Mouse (Mus musculus) kidney, embryonic 15.5 days (tissue): ENCODE results near the gene Slamf1. TPM values are rescaled to one million over a fixed set of nuclear protein-coding genes. Genes with fewer than 3 reads are reported as not detected.
A peak's percentile ranks its signal among the peaks of the same experiment; 100 is the strongest.
"Not testable (repeated sequence)": the region's sequence is repeated elsewhere in the genome, so short reads cannot be mapped to it uniquely, and the experiment has no call there.

Experiments used
- ATAC-seq: fragments of 200-750 bp; cut with Nextera tagmentation; replicated peaks from 2 replicates; pipeline ENCODE4 v1.8.0; 2017; ENCODE audit warnings: moderate TSS enrichment; ENCODE audit not compliant: low FRiP score
- H3K27ac ChIP-seq: fragments of 300-500 bp; sonication (generic); 2 replicates; pipeline ENCODE4 v1.5.1; 2015; ENCODE audit warnings: mild to moderate bottlenecking, inconsistent platforms
- H3K27me3 ChIP-seq: fragments of 300-500 bp; sonication (generic); 2 replicates; pipeline ENCODE4 v1.6.1; 2015; ENCODE audit warnings: inconsistent platforms
- H3K36me3 ChIP-seq: fragments of 300-500 bp; sonication (generic); 2 replicates; pipeline ENCODE4 v1.6.1; 2015; ENCODE audit warnings: inconsistent platforms
- H3K4me1 ChIP-seq: fragments of 300-500 bp; sonication (generic); 2 replicates; pipeline ENCODE4 v1.6.1; 2015; ENCODE audit warnings: inconsistent platforms
- H3K4me2 ChIP-seq: fragments of 300-500 bp; sonication (generic); 2 replicates; pipeline ENCODE4 v1.6.1; 2015; ENCODE audit warnings: moderate library complexity, mild to moderate bottlenecking, inconsistent platforms
- H3K4me3 ChIP-seq: fragments of 300-500 bp; sonication (generic); replicated peaks from 2 replicates; pipeline ENCODE4 v1.5.1; 2015; ENCODE audit warnings: mild to moderate bottlenecking, inconsistent platforms
- H3K9ac ChIP-seq: fragments of 300-500 bp; sonication (generic); 2 replicates; pipeline ENCODE4 v1.6.1; 2015; ENCODE audit warnings: mild to moderate bottlenecking, inconsistent platforms
- H3K9me3 ChIP-seq: fragments of 300-500 bp; sonication (generic); replicated peaks from 2 replicates; pipeline ENCODE4 v1.6.1; 2016; ENCODE audit warnings: inconsistent platforms
- WGBS: fragments of 180-500 bp; shearing (Covaris S2); methylation state at CpG from one replicate; pipeline ENCODE4 v1.1.7; 2015; ENCODE audit warnings: mixed read lengths; 5-methylcytosine and 5-hydroxymethylcytosine counted together
- polyA plus RNA-seq: library from polyadenylated mRNA; unstranded; fragments of >200 nt; fragmentation: Nextera tagmentation; extraction: Ambion mirVana; gene quantifications from 2 replicates; pipeline ENCODE4 v1.2.1, GENCODE M21; 2015

Gene Slamf1
- polyA plus RNA-seq, 1 experiment from 2014 or later, result 0.10 TPM

DNA sequence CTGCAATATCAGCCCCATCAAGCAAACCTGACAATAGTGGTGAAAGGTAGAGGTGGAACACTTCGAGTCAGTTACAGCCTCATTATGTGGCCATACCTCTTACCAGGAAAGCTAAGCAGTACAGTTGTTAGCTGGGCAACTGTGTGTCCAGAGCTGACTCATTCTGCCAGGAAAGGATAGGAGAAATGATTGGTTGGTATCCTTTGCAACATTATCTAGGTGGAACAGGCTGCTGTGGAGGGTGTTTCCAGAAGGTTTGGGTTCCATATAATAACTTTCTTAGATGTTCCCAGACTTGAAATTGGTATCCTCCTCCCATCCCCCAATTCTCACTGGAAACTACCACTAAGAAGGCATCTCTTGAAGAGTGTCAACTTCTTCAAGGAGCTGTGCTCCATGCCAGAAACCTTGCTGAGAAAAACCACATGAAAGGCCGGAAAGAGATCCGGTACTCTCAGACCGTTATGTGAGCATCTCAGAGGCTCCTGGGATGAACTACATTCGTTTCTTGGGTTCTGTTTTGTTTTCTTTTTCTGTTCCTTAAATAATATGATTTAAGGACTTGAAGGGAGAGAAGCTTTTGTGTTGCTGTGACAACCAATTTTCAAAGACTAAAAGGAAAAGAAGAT is 15.5 kb downstream of the Slamf1 start:
- no peak overlapping the region for H3K4me2 ChIP-seq
- H3K4me1 ChIP-seq, result no peaks in the 10 kb centered on the region
- H3K27me3 ChIP-seq, result no peaks in the 10 kb centered on the region
- no peak overlapping the region for H3K27ac ChIP-seq
- WGBS, result 76% methylated on average over 5 of the region's 5 CpGs
- ATAC-seq, result no peak
- H3K9me3 ChIP-seq, result no peaks in the 10 kb centered on the region
- no peak overlapping the region for H3K4me3 ChIP-seq
- H3K9ac ChIP-seq, result no peak overlapping the region
- H3K36me3 ChIP-seq, result no peaks in the 10 kb centered on the region

DNA sequence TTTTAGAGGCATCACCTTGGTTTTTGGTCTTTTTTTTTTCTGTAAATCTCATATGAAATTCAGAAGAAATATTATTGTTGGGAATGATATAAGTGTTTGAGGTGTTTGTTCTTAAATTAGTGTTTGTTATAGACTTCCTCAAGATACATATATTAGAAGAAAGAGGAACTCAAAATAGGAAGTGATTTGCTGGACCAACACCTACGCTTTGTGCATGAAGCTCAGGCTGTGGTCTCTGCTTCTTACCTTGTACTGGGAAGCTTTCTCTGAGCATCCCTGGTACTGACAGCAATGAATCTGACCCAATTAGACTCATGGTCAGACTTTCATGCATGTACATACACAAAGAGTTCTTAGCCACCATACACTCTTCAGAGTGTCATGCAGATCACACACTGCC is 18.9 kb downstream of the Slamf1 start:
- no peak overlapping the region for H3K4me3 ChIP-seq
- H3K9me3 ChIP-seq, result no peaks in the 10 kb centered on the region
- WGBS, result 84% methylated on average over 1 of the region's 1 CpGs
- H3K36me3 ChIP-seq, result no peaks in the 10 kb centered on the region
- no peak for ATAC-seq
- no peak overlapping the region for H3K9ac ChIP-seq
- H3K4me1 ChIP-seq, result no peaks in the 10 kb centered on the region
- H3K27me3 ChIP-seq, result no peaks in the 10 kb centered on the region
- H3K4me2 ChIP-seq, result no peak overlapping the region
- no peak overlapping the region for H3K27ac ChIP-seq

DNA sequence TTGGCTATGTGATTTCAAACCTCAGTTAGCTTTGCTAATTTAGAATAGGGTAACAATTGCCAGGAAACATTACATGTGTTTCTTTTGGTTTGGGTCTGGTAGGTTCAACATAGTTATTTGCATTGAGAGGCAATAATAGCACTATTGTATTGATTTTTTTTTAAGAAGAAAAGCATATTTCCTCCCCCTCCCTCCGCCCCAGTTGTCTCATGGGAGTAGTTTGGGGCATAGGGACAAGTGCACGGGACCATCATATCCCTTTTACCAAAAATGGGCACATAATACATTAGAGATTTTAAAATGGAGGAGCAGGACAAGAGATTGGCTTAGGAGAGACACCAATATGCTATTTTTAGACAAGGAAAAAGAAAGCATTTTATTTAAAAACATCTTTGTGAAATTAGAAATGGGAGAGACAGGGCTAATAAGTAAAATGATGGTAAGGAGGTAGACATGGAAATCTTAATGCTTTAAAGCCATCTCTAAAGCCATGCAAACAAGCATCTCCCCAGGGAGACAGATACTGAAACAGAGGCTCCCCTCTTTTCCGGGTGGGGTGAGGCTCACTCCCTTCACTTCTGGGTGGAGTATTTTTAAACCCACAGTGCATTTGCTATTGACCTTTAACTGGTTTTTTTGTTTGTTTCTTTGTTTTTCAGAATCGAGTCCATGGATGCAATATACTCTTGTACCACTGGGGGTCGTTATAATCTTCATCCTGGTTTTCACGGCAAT is 20.5 kb downstream of the Slamf1 start:
- no peaks in the 10 kb centered on the region for H3K9me3 ChIP-seq
- no peak overlapping the region for H3K4me2 ChIP-seq
- H3K27ac ChIP-seq, result no peak overlapping the region
- no peaks in the 10 kb centered on the region for H3K36me3 ChIP-seq
- 69% methylated on average over 6 of the region's 6 CpGs for WGBS
- ATAC-seq, result no peak
- H3K9ac ChIP-seq, result no peak overlapping the region
- H3K4me1 ChIP-seq, result no peaks in the 10 kb centered on the region
- no peaks in the 10 kb centered on the region for H3K27me3 ChIP-seq
- no peak overlapping the region for H3K4me3 ChIP-seq

DNA sequence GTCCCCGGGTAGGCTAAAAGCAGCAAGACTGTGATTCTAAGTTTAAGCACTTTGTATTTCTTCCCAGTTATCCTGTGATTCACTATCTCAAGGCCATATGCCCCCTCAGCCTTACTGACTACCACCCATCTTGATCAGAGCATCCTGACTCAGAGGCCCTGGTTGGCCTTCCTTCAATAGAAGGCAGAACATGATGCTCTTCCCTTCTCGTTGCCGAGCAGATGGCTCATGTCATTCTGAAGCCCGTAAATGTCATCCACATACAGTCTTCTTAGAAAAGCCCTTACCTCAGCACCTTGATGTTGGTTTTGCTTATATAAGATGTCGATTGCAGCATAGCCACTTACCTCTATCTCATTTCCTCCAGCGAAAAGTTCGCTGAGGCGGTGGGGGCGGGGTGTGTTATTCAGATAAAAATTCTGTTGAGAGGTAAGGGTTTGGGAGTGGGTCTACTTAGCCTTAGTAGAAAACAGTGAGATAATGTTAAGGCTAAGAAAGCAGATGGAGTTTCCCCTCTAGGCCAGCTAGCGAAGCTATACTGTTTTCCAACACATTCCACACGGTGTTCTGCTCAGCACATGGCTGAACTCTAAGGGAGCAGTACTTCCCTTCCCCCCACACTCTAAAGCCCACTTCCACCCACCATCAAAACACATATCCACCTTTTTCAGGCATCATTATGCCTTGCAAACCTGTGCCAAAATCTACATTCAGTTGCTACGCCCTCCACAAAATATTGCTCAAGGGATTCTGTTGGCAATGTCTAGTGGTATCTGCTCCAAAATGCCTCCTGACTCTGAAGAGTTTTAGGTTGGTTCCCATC is 21.7 kb downstream of the Slamf1 start:
- Histone ChIP-seq H3K4me1 (no peaks in the 10 kb centered on the region), H3K36me3 (no peaks in the 10 kb centered on the region), H3K9ac (no peak overlapping the region), H3K4me2 (no peak overlapping the region), H3K4me3 (no peak overlapping the region), H3K27me3 (no peaks in the 10 kb centered on the region), H3K9me3 (no peaks in the 10 kb centered on the region), H3K27ac (no peak overlapping the region)
- 67% methylated on average over 12 of the region's 12 CpGs for WGBS
- ATAC-seq, result no peak

DNA sequence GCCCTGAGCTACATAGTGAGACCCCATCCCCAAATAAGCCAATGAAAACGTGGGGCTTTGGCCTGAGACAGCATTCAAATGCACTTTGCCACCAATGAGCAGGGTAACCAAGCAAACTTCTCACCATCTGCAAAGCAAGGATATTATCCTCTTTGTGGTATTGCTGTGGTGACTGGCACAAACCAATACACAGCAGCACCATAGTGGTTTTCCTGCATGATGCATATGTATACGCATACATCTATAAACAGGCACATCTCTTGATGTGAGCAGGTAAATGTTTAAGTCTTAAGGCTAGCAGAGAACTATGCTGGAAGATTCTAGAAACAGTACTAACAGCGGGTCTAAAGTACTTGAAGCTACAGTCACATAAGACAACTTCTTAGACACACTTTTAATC is 22.5 kb downstream of the Slamf1 start:
- Histone ChIP-seq H3K27ac (no peak overlapping the region), H3K4me3 (no peak overlapping the region), H3K27me3 (no peaks in the 10 kb centered on the region), H3K9ac (no peak overlapping the region), H3K4me2 (no peak overlapping the region), H3K36me3 (no peaks in the 10 kb centered on the region), H3K4me1 (no peaks in the 10 kb centered on the region), H3K9me3 (no peaks in the 10 kb centered on the region)
- 85% methylated on average over 3 of the region's 3 CpGs for WGBS
- no peak for ATAC-seq

DNA sequence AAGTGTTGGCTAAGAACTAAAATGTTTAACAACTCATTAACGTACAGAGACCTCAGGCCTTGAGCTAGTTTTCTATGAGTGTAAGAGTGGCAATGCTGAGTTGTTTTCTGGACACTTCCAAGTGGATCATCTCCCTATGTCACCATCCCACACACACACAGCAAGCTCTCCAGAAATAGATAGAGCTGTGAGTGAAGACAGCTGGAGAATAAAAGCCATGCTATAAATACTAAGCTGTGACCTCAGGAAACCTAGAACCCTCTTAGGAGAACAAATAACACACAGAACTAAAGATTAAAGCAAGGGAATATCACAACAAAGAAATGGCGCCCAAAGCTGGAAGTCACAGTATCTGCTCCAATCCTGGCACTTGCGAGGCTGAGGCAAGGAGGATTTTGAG is 24.6 kb downstream of the Slamf1 start:
- no peaks in the 10 kb centered on the region for H3K36me3 ChIP-seq
- WGBS, result 80% methylated on average over 3 of the region's 3 CpGs
- H3K27me3 ChIP-seq, result no peaks in the 10 kb centered on the region
- no peak overlapping the region for H3K4me3 ChIP-seq
- no peak overlapping the region for H3K27ac ChIP-seq
- no peaks in the 10 kb centered on the region for H3K9me3 ChIP-seq
- no peak overlapping the region for H3K4me2 ChIP-seq
- no peak overlapping the region for H3K9ac ChIP-seq
- no peaks in the 10 kb centered on the region for H3K4me1 ChIP-seq
- no peak for ATAC-seq

DNA sequence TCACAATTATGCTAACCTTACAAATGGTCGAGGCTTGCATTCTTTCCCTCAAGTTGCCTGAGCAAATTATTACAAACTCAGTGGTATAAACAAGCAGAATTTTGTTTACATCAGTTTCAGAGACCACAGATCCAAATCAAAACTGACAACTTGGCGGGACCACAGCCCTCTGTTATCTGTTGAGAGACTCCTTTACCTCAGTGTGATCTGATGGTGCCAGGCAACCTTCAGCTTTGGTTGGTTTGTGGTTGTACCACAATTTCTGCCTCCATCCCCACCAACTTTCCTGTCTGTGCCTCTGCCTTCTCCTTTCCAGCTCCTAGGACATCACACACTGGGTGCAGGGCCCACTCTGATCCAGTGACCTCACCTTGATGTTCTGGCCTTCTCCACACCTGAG is 29.3 kb downstream of the Slamf1 start:
- no peak overlapping the region for H3K4me3 ChIP-seq
- no peaks in the 10 kb centered on the region for H3K9me3 ChIP-seq
- ATAC-seq, result no peak
- no peaks in the 10 kb centered on the region for H3K27me3 ChIP-seq
- no peak overlapping the region for H3K4me2 ChIP-seq
- no peak overlapping the region for H3K27ac ChIP-seq
- H3K9ac ChIP-seq, result no peak overlapping the region
- no peaks in the 10 kb centered on the region for H3K4me1 ChIP-seq
- H3K36me3 ChIP-seq, result no peaks in the 10 kb centered on the region
- WGBS, result 76% methylated on average over 2 of the region's 2 CpGs

DNA sequence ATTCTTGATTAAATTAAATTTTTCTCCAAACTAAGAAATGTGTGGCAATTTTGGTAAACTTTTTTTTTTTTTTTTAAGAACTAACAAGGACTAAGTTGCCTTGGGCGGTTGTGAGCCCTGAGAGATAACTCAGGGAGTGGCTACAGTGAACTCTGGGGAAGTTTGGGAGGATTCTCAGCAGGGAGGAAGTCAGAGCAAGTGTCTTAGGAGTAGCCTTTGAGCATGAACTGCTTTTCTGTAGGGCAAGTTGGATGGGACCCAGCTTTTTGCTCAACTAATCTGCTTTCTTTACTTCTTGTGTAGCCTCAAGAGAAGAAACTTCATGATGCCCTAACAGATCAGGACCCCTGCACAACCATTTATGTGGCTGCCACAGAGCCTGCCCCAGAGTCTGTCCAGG is 30.9 kb downstream of the Slamf1 start:
- ATAC-seq, result no peak
- H3K4me3 ChIP-seq, result no peak overlapping the region
- 54% methylated on average over 1 of the region's 1 CpGs for WGBS
- no peak overlapping the region for H3K9ac ChIP-seq
- no peaks in the 10 kb centered on the region for H3K27me3 ChIP-seq
- H3K36me3 ChIP-seq, result no peaks in the 10 kb centered on the region
- no peaks in the 10 kb centered on the region for H3K4me1 ChIP-seq
- H3K27ac ChIP-seq, result no peak overlapping the region
- H3K4me2 ChIP-seq, result no peak overlapping the region
- no peaks in the 10 kb centered on the region for H3K9me3 ChIP-seq

DNA sequence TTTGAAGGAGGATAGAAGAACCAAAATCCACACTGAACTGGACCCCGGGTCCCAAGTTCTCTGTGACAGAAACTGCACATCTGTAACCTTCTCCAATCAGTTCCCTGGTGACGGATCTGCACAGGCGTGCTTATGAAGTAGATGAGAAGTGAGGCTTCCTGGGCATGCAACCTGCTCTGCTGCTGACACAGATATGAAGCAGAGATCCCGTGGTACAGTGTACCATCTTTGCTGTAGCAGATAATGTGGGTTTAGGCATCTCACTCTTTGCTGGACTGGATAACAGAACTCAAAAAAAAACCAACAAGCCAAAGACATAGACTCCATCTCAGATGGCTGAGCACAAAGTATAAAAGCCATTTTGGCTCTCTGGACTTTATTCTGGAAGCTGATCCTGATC is 32.7 kb downstream of the Slamf1 start:
- no peaks in the 10 kb centered on the region for H3K9me3 ChIP-seq
- WGBS, result 81% methylated on average over 4 of the region's 4 CpGs
- H3K4me3 ChIP-seq, result no peak overlapping the region
- H3K4me1 ChIP-seq, result no peaks in the 10 kb centered on the region
- H3K4me2 ChIP-seq, result no peak overlapping the region
- no peaks in the 10 kb centered on the region for H3K27me3 ChIP-seq
- no peak overlapping the region for H3K9ac ChIP-seq
- H3K36me3 ChIP-seq, result no peaks in the 10 kb centered on the region
- ATAC-seq, result no peak
- no peak overlapping the region for H3K27ac ChIP-seq

DNA sequence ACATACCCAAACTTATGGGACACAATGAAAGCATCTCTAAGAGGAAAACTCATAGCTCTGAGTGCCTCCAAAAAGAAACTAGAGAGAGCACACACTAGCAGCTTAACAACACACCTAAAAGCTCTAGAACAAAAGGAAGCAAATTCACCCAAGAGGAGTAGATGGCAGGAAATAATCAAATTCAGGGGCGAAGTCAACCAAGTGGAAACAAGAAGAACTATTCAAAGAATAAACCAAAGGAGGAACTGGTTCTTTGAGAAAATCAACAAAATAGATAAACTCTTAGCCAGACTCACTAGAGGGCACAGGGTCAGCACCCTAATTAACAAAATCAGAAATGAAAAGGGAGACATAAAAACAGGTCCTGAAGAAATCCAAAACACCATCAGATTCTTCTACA is 44.1 kb downstream of the Slamf1 start:
- not testable (repeated sequence) for H3K4me2 ChIP-seq, H3K4me3 ChIP-seq, ATAC-seq, H3K4me1 ChIP-seq, H3K36me3 ChIP-seq, H3K9me3 ChIP-seq, H3K9ac ChIP-seq, H3K27ac ChIP-seq, H3K27me3 ChIP-seq
- WGBS, result 86% methylated on average over 1 of the region's 1 CpGs

DNA sequence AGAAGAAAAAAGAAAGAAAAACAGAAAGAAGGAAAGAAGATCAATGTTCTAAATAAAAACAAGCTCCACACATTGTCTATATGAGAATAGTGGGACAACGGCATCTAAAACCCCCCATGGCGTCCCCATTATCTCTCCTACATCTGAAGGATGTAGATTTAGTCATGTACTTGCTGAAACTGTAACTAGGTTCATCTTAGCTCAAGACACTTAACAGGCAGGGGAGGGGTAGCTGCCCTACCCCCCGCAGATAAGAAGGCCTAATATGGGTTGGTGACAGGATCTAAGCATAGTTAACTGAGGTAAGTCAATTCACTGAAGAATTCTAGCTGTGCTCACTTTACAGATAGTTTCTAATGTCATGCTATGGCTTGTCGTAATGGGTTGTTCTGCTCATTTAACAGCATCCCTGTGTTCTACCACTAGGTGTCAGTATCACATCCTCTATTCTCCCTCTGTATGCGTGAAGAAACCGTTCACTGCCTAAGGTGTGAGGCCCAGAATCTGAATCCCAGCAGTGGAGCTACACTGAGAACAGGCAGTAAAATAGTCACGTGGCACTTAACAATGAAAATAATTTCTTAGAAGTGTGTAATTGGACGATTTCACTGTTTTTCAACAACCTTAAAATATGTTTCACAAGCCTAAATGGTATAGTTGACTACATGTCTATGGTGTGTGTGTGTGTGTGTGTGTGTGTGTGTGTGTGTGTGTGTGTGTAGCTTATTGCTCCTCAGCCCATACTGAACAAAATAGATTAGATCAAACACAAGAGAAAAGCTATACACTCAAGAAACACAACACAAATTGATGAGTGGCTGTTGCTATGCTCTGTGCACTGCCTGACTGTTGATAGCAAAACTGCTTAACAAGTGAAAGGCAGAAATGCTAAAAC is 48.9 kb downstream of the Slamf1 start:
- no peaks in the 10 kb centered on the region for H3K9me3 ChIP-seq
- no peak overlapping the region for H3K4me3 ChIP-seq
- H3K27me3 ChIP-seq, result no peaks in the 10 kb centered on the region
- no peak overlapping the region for H3K27ac ChIP-seq
- H3K4me1 ChIP-seq, result no peaks in the 10 kb centered on the region
- H3K4me2 ChIP-seq, result no peak overlapping the region
- ATAC-seq, result peak; percentile 87
- H3K36me3 ChIP-seq, result no peaks in the 10 kb centered on the region
- H3K9ac ChIP-seq, result no peak overlapping the region
- 11% methylated on average over 8 of the region's 8 CpGs for WGBS

DNA sequence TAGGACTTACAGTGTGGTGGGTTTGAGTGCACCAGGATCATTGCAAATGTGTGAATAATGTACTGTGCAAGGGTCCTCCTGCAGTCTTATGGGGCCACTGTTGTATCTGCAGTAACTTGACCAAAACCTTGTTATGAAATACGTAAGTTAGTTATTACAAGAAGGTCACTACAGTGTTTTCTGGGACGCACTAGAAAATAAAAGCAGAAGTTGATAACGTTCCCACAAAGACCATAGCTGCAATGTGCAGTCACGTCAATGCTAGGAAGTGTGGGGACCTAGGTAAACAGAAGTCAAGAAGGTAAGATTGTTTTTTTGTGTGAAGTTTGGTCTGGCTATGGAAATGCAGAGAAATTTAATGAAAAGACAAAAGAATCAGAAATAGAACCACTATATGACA is 50.1 kb downstream of the Slamf1 start:
- 88% methylated on average over 4 of the region's 4 CpGs for WGBS
- no peak overlapping the region for H3K4me3 ChIP-seq
- no peaks in the 10 kb centered on the region for H3K36me3 ChIP-seq
- H3K9me3 ChIP-seq, result no peaks in the 10 kb centered on the region
- no peak for ATAC-seq
- no peak overlapping the region for H3K9ac ChIP-seq
- no peak overlapping the region for H3K4me2 ChIP-seq
- no peaks in the 10 kb centered on the region for H3K27me3 ChIP-seq
- H3K27ac ChIP-seq, result no peak overlapping the region
- H3K4me1 ChIP-seq, result no peaks in the 10 kb centered on the region
